Mouse (Mus musculus) induced T-regulatory cell, adult 2 months (primary cell): ENCODE results near the gene Atg9b.

Experiments
- DNase-seq: peaks from one replicate; pipeline ENCODE4 v3.0.0-alpha.2; 2012; ENCODE audit warnings: low read depth

The Atg9b gene

GRCm38 (mm10) chr5:24391864-24392263 is at the start of gene Atg9b:
TSS of gene Atg9b (minus strand) at chr5:24392143.
- no peak for DNase-seq

GRCm38 (mm10) chr5:24441187-24441586 is 49.2 kb upstream of the Atg9b start:
- no peak for DNase-seq

DNA sequence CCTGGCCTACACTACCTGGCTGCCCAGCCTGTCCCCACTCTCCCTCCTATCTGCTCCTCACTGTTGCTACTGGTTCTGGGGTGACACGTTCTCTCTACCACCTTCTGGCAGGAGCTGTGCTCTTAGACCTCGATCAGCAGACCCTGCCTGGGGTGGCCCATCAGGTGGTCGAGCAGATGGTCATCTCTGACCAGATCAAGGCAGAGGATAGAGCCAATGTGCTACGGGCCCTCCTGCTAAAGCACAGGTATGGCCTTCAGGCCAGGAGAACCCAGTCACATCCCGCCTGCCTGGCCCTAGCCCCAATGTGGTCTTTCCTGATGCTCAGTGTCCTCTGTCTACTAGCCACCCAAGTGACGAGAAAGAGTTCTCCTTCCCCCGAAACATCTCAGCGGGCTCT is 42.0 kb upstream of the Atg9b start:
- DNase-seq: no peak

- no peak for DNase-seq
Measured at GRCm38 (mm10) chr5:24428596-24428995, 36.7 kb upstream of the Atg9b start.

DNA sequence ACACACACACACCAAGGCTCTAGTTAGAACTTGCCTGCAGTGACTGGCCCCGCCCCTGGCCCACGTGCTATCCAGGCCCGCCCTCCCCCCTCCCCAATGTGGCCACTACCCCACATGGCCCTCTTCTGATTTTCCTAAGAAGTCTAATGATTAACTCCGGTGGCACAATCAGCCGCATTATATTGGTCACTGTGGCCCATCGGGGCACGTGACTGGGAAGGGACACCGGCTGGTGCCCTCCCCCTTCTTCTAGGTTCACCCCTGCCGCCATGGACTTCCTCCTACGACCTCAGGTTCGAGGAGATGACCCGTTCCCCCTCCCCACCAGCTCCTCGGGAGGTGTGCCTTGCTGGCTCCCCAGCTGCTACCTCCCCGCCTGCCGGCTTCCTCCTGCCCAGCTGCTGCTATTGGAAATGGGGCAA is 36.0 kb upstream of the Atg9b start:
- no peak for DNase-seq

GRCm38 (mm10) chr5:24427285-24427633 is 35.3 kb upstream of the Atg9b start:
- DNase-seq: no peak

DNA sequence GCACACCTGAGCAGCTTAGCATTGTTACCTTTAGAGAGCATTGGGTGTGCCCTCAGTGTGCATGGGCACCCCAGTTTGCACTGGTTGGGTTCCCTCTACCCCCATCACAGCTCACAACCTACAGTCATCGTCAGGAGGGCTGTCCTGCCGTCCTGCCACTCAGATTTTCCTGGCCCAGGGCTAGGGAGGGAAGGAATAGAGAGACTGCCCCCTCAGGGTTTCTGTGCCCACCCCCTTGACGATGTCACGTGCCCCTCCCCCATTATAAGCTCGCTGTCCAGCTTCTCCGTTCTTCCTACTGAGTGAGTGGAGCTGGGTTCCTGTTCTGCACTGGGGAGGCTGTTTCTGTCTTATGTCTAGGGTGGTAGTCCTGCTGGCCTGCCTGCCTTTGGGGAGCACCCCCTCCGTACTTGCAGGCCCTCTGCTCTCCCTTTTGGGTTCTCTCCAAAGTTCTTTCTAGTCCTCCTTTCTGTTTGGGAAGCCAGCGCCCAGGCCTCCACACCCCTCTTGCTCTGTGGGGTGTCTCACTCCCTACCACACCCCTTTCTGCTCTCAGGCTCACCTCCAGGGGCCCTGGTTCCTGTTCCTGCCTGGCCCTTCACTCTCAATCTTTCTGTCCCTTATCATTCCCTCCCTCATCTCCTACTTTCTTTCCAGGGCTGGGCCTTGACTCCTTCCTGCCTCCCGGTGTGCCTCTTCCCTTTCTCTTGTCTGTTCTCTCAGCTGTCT is 34.8 kb upstream of the Atg9b start:
- no peak for DNase-seq

DNA sequence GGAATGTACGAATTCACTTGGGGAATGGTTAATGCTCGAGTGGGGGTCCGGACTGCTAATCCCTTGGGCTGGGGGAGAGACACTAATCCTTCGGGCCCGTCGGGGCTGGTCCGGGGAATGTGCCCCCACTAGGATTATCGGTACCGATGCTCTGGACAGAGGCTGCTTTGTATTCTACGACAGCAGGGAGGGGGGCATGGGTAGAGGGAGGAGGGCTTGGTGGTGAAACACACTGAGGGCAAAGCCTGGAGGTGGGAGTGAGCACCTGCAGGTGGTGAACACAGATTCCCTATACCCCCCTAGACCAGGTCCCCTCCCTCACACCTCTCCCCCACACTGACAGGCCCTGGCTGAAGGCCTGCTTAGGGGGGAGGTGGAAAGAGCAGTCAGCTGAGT is 34.1 kb upstream of the Atg9b start:
- DNase-seq: peak; percentile 18

- no peak for DNase-seq
Measured at GRCm38 (mm10) chr5:24425421-24426036, 33.6 kb upstream of the Atg9b start.

- peak; percentile 94 for DNase-seq
Measured at GRCm38 (mm10) chr5:24424861-24425411, 33.0 kb upstream of the Atg9b start.

DNA sequence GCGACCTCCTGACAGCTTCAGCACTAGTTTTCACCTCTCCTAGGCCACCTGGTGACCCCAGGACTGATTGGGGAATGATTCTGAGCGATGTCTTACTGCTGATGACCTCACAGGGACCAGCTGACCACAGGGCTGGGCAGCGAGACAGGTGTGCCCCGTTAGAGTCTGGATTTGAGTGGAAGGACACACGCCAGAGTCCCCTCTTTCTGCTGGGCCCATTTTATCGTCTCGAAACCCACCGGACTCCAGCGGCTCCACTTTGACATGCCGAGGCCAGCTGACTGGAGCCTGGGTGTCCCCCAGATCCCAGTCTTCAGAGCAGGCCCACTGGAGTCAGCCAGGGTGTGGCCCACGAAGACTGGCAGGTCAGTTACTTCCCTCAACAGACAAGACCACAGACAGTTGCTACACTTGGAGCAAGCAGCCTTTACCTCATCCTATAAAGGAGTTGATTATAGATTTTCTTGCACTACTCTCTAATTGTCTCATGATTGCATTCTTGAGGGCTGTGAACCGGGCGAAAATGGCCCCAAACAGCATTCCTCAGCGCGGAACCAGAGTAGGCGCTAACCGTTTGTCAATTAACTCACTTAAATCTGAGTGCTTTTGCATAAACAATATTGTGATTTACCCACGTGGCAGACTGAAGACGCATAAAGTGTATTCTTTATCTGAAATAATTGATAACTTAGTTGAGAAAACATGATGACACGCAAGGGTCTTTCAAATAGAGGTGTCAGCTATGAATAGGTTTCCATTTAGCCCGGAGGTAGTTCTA is 32.2 kb upstream of the Atg9b start:
- DNase-seq: no peak

DNA sequence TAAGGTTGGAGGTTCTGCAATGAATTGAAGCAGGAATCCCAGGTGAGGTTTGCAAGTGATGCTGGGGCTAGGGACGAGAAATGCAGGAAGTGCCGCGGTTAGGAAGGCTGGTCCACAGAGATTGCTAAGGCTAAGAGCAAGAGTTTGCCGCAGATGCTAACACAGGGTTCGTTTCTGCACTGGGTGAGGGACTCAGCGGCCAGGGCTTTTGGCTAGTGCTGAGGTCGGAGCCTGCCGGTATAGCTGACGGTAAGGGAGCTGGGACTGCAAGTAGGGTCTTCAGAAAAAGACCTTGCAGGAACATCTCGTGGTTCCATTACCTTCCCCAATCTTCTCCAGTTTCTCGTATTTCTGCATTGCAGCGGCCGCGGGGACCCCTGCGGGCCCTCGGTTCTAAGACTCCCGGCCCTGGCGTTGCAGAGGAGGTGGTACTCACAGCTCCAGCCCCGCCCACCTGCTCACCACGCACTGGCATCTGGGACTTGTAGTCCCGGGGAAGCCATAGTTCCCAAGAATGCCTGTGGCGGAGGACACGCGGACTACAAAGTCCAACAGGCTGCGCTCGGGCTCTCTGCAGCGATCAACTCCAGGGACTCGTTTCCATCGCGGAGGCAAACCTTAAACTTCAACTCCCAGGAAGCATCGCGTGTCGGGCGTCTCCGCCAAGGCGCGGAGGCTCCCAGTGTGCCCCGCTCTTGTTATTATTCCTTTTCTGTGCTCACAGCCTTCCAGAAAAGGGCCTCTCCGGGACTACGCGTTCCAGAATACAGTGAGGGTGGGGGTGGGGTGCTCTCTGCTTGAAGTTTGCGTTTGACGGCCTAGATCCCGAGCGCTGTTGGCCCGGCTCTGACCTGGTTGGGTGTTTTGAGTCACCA is 31.4 kb upstream of the Atg9b start, which contains the start of the genes Cdk5 and Slc4a2:
TSS of gene Cdk5 (minus strand) at position 402 of the 875 bp plus-strand sequence.
TSS of gene Slc4a2 (plus strand) at position 709 of the 875 bp plus-strand sequence.
- DNase-seq: peak; percentile 98

DNA sequence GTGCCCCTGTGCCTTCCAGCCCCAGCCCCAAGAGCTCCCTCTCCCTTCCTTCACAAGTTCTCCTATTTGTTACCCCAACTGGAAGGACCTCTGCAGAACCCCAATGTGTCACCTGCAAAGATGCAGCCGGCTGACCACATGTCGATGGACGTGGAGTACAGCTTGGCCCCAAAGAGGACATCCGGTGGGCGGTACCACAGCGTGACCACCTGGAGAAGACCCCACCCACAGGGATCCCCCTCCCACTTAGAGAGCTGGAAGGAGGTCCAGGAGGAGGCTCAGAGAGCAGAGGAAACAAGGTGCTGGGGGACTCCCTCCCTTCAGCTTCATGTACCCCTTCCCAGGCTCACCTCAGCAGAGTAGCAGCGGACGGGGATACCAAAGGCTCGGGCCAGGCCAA is 28.4 kb upstream of the Atg9b start:
- no peak for DNase-seq

DNA sequence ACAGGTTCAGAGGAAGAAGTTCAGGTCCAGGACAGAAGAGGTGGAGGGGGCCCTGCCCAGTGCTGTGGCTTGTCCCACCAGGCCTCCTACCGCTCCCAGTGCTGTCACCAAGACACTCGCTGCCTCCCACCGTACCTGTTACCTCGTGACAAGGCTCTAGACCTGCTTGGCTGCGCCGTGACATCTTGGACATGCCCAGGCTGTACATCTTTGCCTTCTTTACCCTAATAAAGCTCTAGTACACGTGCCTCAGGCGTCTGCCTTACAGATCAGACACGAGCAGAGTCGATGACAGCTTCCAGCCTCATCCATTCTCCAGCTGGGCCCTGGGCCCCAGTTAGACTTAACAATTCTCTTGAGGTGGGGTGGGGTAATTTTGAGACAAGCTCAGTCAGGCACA is 25.6 kb upstream of the Atg9b start:
- no peak for DNase-seq

DNA sequence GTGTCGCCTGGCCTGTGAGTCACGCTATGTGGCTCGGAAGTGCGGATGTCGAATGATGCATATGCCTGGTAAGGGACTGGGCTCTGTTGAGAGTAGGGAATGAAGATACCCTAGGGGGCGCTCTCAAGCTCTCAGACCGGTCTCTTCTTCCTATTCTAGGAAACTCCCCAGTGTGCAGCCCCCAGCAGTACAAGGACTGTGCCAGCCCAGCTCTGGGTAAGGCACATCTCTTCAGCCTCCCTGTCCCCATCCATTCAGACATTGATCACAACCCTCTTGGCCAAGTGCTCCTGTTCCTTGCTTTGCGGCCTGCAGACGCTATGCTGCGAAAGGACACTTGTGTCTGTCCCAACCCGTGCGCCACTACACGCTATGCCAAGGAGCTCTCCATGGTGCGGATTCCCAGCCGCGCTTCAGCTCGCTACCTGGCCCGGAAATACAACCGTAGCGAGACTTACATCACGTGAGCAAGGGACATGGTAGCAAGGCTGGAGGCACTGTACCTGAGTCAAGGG is 24.3 kb upstream of the Atg9b start:
- DNase-seq: peak; percentile 83

DNA sequence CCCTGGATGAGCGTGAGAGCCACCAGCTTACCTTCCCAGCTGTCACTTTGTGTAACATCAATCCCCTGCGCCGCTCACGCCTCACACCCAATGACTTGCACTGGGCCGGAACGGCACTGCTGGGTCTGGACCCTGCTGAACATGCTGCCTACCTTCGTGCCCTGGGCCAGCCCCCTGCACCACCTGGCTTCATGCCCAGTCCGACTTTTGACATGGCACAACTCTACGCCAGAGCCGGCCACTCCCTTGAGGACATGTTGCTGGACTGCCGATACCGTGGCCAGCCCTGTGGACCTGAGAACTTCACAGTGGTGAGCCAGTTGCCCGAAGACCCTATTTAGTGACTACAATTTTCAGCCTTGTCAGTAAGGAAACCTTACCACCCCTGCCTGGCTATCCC is 22.0 kb upstream of the Atg9b start:
- DNase-seq: no peak

GRCm38 (mm10) chr5:24413042-24413693 is 21.2 kb upstream of the Atg9b start, which contains the start of gene Asic3:
TSS of gene Asic3 (plus strand) at chr5:24413392.
- no peak for DNase-seq

DNA sequence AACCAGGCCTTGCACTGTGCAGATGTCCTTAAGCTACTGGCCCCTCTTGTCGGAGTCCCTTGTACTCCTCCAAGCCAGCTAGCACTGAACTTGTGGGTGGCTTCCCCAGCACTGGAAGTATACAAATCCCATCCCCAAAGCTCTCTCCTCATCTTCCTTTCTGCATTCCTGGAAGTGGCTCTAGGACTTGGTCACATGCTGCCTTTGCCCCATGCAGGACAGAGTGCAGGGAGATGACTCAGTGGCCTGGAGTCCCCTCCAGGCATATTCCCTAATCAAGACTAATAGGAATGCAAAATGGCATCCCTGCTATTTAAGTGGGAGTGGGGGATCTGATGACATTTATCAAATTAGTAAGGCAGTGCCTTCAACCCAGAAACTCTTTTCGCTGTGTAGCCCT is 20.1 kb upstream of the Atg9b start:
- no peak for DNase-seq

GRCm38 (mm10) chr5:24409466-24409865 is 17.5 kb upstream of the Atg9b start:
- no peak for DNase-seq

GRCm38 (mm10) chr5:24408651-24409050 is 16.7 kb upstream of the Atg9b start:
- DNase-seq: no peak

DNA sequence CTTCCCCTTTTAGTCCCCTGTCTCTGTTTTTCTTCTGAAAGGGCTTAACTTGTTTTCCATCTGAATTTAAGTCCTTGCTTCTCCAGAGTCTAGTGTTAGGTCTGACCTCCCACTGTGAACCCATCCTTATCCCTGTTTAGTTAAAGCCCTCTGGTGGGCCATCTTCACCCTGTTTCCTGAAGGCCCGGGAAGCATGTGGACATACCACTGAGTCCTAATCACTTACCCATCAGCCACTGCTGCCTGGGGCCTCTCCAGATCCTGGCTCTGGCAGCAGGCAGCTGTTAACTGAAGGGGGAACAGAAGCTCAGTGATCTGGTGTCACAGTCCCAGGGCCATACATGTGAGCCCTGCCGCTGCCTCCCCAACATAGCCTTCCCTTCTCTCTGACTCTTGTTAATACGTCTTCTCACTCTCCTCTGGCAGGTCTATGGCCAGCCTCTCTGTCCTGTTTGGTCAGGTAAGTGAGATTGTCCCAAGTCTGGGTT is 13.5 kb upstream of the Atg9b start:
- no peak for DNase-seq
